Mouse (Mus musculus) ovary, adult 2 months (tissue): Measurements from ENCODE around the gene Rarg. TPM values are rescaled to one million over a fixed set of nuclear protein-coding genes. Genes with fewer than 3 reads are reported as not detected.

ENCODE experiments used
- polyA plus RNA-seq: library from polyadenylated mRNA; depleted of rRNA; stranded (reverse); fragments of >200 nt; gene quantifications from 2 replicates; pipeline ENCODE4 v1.2.3, GENCODE M21; 2012; rRNA removed

Gene Rarg
- polyA plus RNA-seq, result 57.9 and 65.1 TPM in 2 replicates

GRCm38 (mm10) chr15:102257202-102258075 is at the start of gene Rarg:
Gene Rarg (minus strand): TSS chr15:102257517.

DNA sequence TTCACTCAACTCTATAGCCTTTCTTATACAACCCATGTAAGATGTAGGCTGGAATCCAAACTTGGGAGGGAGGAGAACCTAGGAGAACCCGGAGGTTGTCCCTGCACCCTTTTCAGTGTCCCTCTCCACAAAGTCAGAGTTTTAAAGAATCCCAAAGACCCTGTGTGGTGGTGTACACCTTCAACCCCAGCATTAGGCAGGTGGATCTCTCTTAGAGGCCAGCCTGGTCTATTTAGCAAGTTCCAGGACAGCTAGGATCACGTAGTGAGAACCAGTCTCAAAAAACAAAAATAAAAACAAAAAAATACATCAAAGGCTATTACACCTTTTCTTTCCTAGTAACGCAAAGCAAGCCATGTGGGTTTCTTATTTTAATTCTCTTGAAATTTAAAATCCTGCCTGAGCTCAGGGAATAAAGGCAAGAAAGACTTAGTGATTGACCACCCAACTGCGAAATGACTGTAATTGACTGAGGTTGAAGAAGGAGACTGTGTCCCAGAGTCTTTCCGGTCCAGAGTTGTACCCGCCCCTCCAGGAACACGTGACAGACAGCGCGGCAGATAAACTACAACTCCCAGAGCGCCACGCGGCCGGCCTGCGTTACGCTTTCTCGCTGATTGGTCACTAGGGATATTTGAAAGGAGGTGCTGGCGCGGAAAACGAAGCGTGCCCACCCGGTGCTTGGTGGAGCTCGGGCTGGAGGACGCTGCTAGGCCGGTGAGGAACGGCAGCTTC is 38.5 kb upstream of the Rarg start, which contains the start of gene Espl1:
Gene Espl1 (plus strand): TSS at position 634 of the 735 bp plus-strand sequence.

DNA sequence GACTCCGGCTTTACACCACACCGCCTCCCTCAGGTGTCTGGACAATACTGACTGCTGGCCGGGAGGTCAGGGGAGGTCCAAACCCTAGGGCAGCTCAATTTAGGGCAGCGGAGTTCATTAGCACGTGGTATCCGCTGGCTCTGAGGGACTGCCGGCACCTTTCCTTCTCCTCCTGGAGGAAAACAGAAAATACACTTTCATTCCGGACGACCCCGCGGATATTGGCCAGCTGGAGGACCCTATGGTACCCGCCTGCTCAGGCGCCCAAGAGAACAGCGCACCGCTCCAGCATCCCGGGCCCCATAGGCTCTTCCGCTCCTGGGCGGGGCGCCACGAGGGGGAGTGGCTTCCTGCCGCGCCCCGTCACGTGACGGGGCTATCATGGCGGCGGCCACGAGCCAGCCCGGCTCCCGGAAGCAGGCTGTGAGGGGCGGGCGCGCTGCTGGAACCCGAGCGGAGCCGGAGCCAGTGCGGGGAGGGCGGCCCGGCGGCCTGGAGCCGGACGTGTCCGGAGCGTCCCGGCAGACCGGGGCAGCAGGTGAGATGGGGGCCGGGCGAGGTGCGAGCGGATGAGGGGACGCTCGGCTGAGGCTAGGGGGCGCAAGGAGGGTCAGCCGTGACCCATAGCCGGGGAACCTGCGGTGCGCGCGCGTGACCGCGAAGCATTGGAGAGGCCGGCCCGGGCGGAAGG is 21.9 kb upstream of the Rarg start, which contains the start of gene Mfsd5:
Gene Mfsd5 (plus strand): TSS at position 363 of the 691 bp plus-strand sequence.

DNA sequence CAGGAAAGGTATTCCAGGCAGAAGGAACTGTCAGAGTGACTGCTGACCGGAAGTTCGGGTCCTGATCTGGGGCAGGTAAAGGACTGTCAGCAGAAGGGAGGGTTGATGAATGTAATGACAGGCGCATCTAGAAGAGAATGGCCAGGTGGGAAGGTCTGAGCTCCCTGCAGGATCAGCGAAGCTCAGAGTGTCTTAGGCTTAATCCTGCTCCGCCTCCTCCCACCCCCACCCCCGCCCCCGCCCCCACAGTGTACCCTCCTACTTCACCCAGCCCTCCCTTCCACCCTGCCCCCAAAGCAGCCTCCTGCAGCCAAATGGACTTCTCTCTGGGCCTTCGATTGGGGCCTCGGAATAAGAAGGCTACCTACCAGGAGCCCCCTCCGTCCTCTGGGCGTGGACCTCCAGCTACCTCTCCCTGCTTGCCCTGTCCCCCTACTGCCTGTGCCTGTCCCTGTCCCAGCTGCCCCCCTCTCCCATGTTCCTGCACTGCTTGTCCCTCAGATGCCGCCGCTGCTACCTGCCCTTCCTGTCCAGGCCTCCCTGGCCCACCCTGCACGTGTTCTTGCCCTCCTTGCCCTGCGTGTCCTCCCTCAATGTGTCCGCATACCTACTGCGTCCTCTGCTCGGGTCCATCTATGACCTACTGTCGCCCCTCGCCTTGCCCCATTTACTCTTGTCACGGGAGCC is 13.1 kb upstream of the Rarg start, which contains the start of gene Gm9918:
Gene Gm9918 (plus strand): TSS at position 290 of the 687 bp plus-strand sequence.

DNA sequence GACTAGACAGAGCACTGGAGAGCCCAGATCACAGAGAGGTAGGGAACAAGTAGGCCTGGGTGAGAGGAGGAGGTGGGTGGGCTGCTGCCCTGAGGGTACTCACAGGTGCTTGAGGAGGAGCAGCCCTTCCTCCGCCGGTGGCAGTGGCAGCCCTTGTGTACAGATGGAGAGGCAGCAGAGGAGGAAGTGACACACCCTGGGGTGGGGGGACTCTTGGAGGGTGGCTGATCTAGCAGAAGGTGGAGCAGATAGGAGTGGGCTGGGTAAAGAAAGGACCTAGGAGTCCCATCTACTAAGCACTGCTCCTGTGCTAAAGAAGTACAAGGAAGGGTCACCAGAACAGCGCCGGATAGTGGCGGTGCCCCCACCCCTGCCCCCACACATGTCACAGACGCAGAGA is 25.6 kb downstream of the Rarg start, which contains the start of gene Itgb7:
Gene Itgb7 (minus strand): TSS at position 197 of the 400 bp plus-strand sequence.

DNA sequence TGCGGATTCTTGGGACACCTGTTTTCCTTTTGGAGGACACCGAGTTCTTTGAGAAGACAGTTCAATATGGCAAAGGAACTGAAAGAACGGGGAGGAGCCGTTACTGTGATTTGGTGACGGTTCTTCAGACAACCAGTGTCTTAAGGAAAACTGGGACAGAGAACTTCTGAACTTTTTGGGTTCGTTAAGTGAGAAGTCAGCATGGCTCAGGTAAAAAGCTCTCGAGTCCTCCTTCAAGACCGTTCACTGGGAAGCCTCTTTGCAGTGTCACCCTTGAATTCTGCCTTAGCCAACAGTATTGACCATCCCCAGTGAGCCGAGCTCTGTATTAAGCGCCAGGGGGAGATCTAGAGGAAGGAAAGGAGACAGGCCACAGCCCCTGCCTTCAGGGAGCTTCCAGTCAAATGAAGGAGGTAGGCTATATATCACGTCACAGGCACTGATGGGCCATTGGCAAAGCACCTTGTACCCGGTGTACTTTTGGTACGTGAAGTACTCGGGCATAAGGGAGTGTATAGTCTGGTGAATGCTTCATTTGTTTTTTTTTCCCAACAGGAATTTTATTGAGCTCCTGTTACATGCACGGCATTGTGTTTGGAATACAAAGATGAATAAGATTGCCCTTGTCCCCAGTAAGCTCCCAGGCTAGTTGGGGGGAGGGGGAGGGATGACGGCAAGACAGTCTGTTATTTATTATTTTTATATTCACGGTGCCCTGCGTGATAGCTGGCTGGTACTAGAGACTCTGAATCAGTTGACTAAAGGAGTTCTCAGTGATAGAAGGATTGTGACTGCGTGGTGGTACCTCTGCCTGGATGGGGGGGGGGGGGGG is 52.4 kb downstream of the Rarg start, which contains the start of gene Csad:
Gene Csad (minus strand): TSS at position 51 of the 832 bp plus-strand sequence.

DNA sequence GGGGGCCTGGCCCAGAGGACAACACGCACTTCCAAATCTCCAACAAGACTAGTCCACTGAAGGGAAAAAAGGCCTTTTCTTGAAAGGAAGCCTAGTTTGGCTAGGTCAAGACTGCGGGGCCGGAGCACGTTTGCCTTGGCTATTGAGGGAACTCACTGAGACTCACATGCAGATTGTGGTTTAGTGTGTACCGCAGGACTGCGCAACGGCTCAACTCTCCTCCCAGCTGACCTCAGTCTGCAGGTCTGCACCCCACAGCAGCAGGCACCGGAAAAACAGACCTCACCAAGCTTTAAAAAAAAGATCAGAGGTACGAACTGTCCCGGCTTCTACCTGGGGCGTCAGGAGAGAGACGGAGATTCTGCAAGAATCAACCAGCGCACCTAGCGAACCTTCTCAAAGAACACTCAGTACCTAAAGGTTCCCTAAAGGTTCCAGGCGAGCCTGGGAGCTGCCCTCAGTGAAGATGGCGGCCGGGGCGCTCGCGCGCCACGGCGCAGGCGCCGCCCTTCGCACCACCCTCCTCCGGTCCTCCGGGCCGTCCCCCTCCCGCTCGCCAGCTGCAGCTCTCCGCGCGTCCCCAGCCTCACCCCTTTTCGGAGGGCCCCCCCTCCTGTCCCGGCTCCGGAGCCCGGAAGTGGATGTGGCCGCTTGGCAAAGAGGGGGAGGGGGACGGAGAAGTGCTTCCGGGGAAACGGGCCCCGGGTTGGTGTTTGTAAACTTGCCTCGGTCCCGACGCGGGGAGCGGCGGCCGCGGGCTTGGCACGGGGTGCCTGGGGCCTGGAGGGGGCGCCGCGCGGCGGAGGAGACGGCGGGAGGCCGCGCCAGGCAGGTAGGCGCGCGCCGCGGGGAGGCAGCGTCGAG is 54.1 kb downstream of the Rarg start, which contains the start of gene Zfp740:
Gene Zfp740 (plus strand): TSS at position 279 of the 864 bp plus-strand sequence.

Other genes starting within 250 kb of the Rarg start
- gene Krt18, start 229.3 kb downstream of the Rarg start, polyA plus RNA-seq, result 119 and 120 TPM in 2 replicates
- gene Eif4b, start 183.7 kb downstream of the Rarg start, polyA plus RNA-seq, result 103 and 118 TPM in 2 replicates
- 64.5 and 83.6 TPM in 2 replicates for gene Tns2, start 157.1 kb downstream of the Rarg start, polyA plus RNA-seq
- 41.3 and 46.7 TPM in 2 replicates for gene Spryd3, start 121.3 kb downstream of the Rarg start, polyA plus RNA-seq
- gene Igfbp6, start 113.2 kb downstream of the Rarg start, polyA plus RNA-seq, result 333 and 349 TPM in 2 replicates
- gene Soat2, start 107.0 kb downstream of the Rarg start, polyA plus RNA-seq, result 2.1 and 2.9 TPM in 2 replicates
- gene Zfp740, start 54.3 kb downstream of the Rarg start, polyA plus RNA-seq, result 33.0 and 35.9 TPM in 2 replicates
- 137 and 169 TPM in 2 replicates for gene Csad, start 52.8 kb downstream of the Rarg start, polyA plus RNA-seq
- gene Itgb7, start 25.6 kb downstream of the Rarg start, polyA plus RNA-seq, result 5.7 and 6.7 TPM in 2 replicates
- gene Gm9918, start 13.0 kb upstream of the Rarg start, polyA plus RNA-seq, result 0.77 and 1.0 TPM in 2 replicates
- gene Mfsd5, start 21.9 kb upstream of the Rarg start, polyA plus RNA-seq, result 119 and 129 TPM in 2 replicates
- 12.0 and 16.4 TPM in 2 replicates for gene Espl1, start 38.7 kb upstream of the Rarg start, polyA plus RNA-seq
- gene Pfdn5, start 68.6 kb upstream of the Rarg start, polyA plus RNA-seq, result 77.8 and 110 TPM in 2 replicates
- gene Myg1, start 74.2 kb upstream of the Rarg start, polyA plus RNA-seq, result 58.9 and 73.8 TPM in 2 replicates
- 44.6 and 50.1 TPM in 2 replicates for gene Aaas, start 93.3 kb upstream of the Rarg start, polyA plus RNA-seq
- gene Sp7, start 109.7 kb upstream of the Rarg start, polyA plus RNA-seq, result 1.7 and 2.3 TPM in 2 replicates
- 19.1 and 23.3 TPM in 2 replicates for gene Sp1, start 148.6 kb upstream of the Rarg start, polyA plus RNA-seq
- gene Amhr2, start 187.8 kb upstream of the Rarg start, polyA plus RNA-seq, result 150 and 164 TPM in 2 replicates
- gene Prr13, start 201.5 kb upstream of the Rarg start, polyA plus RNA-seq, result 105 and 108 TPM in 2 replicates
- gene Pcbp2, start 213.0 kb upstream of the Rarg start, polyA plus RNA-seq, result 416 and 676 TPM in 2 replicates
- gene Gm10337, start 246.2 kb upstream of the Rarg start, polyA plus RNA-seq, result not detected in 2 replicates